Mouse (Mus musculus) Patski (cell line): ENCODE results near the gene Capns2. TPM values are rescaled to one million over a fixed set of nuclear protein-coding genes. Genes with fewer than 3 reads are reported as not detected.

Source experiments
- ATAC-seq: fragments of 100-300 bp; one replicate; pipeline ENCODE4 v1.8.0; 2021
- CTCF ChIA-PET: fragments of 350-600 bp; sonication (Branson Sonifier 250); formaldehyde crosslinking; loops from one replicate; lab custom pipeline; 2022; ENCODE audit warnings: inconsistent platforms; lab: Charles Lee
- POLR2A ChIA-PET: fragments of 350-600 bp; sonication (Branson Sonifier 250); formaldehyde crosslinking; loops from one replicate; lab custom pipeline; 2022; ENCODE audit warnings: antibody characterized with exemption, inconsistent platforms; lab: Charles Lee
- DNase-seq: peaks from one replicate; pipeline ENCODE4 v3.0.0-alpha.2; 2011; ENCODE audit warnings: low read depth, low spot score
- H3K27me3 ChIP-seq: fragments of 371-371 bp; one replicate; pipeline ENCODE4 v1.5.1; 2021
- CTCF ChIP-seq: fragments of 100-300 bp; IDR thresholded peaks from one replicate; pipeline ENCODE4 v1.5.1; 2021
- in situ Hi-C: fragments of 300-500 bp; cut with MboI; formaldehyde crosslinking; loops from 3 replicates; pipeline ENCODE4 v1.11.1; 2018; ENCODE audit warnings: low pct_unique_long_range_greater_than_20kb, mixed read lengths
- polyA plus RNA-seq: library from polyadenylated mRNA; unstranded; gene quantifications from one replicate; pipeline ENCODE4 v1.2.3, GENCODE M21; 2021

Gene Capns2
- polyA plus RNA-seq, 1 experiment from 2014 or later, result 0.08 TPM

DNA sequence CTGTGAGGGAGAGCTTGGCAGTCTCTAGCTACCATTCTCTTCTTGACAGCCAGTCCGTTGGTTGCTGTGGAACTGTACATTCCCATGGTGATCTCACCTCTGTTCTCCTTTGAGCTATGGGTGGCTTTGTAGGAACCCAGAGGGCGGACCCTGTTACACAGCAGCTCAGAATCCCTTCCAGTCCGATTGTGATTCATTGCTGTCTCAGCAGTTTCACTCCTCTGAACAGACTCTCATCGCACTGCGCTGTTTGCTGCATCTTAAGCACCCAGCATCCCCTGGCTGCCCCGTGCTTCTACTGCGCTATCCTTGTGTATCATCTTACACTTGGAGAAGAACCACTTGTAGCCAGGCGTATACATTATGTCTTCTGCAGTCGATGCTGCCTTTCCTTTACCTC, 1.6 kb upstream of the Capns2 start:
- DNase-seq, result no peak
- ATAC-seq, result no peak
- no peak for TF ChIP-seq CTCF
- POLR2A ChIA-PET, result no interaction called here
- H3K27me3 ChIP-seq, result no peaks in the 10 kb centered on the region
- in situ Hi-C loops, result loop anchor here (5.0 kb wide), 1 partner anchor 93 kb away; no protein-coding TSS in a partner anchor
- CTCF ChIA-PET, result interaction anchor here (0.9 to 1.4 kb wide), 3 partner anchors 8 to 82 kb away, joined by 4 to 5 read pairs (median 5); no protein-coding TSS in a partner anchor

DNA sequence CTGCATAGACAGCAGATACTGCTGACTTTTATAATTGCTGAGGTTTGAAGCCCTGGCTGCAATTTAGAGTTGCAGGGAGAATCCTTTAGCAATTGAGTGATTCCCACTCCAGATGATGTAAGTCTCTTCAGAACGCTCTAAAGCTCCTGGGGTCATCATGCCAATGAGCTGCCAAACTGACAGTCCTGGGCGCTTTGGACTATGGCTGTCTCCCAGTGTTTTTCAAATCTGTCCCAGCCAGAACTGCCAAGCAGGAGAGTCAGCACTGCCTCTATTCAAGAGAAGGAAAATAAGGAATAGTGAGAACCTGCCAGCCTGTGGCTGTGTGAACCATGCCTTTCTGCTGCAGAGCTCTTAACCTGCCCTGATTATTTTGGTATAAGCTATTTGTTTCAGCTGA, 1.8 kb downstream of the Capns2 start:
- no peak for ATAC-seq

DNA sequence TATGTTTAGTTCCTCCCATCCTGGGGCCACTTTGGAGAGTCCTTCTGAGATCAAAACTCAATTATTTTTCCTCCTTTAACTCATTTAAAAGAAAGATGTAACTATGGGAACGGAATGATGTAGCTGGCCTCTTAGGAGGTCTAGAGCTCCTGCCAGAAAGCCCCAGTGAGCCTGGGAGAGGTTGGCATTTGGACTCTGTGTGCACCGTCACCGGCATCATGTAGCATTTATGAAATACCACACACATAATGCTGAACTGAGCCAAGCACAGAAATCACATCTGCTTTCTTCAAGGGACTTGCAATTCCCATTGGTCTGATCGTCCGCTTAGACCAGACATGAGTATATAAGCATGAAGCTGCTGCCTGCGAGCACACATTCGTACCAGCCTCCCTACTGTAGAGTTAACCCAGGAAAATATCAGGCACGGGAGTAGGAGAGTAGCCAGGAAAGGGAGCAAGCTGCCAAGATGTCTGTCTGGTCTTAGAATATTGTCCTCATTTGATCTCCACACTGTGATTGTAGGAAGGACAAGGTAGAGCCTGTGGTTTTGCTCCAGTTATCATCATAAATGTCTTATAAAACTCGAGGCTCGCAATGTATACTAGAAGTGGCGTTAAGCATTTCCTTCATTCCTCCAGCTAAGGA, 2.4 kb downstream of the Capns2 start:
- no peak for ATAC-seq
- no peak for TF ChIP-seq CTCF
- CTCF ChIA-PET, result no interaction called here
- DNase-seq, result no peak
- in situ Hi-C loops, result no loop called here
- POLR2A ChIA-PET, result no interaction called here
- no peaks in the 10 kb centered on the region for H3K27me3 ChIP-seq

More for the DNA sequence above, 1.8 kb downstream of the Capns2 start:
- no peak for DNase-seq
- in situ Hi-C loops, result no loop called here
- no peak for TF ChIP-seq CTCF
- CTCF ChIA-PET, result no interaction called here
- no peaks in the 10 kb centered on the region for H3K27me3 ChIP-seq
- POLR2A ChIA-PET, result no interaction called here

DNA sequence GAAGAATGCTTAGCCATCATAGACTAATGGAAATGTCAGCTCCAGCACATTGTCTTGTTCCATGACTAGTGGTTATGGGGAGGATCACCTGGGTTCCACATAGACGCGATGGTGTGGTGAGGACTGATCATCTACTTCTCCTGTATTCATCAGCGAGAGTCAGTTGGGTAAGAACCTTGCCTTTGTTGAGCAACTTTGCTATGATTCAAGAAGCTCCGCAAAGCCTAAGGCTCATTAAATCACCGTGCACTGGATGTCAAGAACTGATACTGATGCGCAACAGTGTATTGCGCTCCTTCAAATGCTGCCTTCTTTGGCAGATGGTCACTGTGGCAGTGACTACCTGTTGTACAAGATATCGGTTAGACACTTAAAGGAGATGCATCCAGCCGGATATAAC, 5.3 kb downstream of the Capns2 start:
- DNase-seq, result no peak
- ChIA-PET POLR2A (interaction anchor here (0.6 to 1.5 kb wide), 2 partner anchors 11 to 18 kb away, joined by 3 read pairs; no protein-coding TSS in a partner anchor), CTCF (interaction anchor here (1.6 kb wide), 1 partner anchor 10 kb away, joined by 4 read pairs; no protein-coding TSS in a partner anchor)
- ATAC-seq, result no peak
- no peak for TF ChIP-seq CTCF
- H3K27me3 ChIP-seq, result no peaks in the 10 kb centered on the region
- in situ Hi-C loops, result no loop called here

DNA sequence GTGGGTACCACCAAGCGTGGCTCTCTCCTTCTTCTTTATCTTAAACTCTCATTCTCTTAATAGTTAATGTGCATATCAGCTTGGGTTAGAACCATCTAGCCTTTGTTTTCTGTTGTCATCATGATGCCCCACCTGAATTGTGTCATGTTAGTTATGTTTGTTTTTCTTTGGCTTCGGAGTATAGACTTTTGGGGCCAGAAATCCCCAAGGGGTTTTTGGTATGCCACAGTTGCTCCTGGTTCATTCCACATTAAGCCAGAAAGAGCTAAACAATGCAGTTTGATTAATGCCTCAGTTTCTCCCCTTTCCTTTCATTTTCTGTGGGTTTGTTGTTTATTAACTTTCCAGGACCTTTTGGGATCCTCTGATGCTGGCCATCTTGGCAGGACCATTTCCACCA, 7.2 kb downstream of the Capns2 start:
- in situ Hi-C loops, result no loop called here
- no peak for TF ChIP-seq CTCF
- no peaks in the 10 kb centered on the region for H3K27me3 ChIP-seq
- ChIA-PET CTCF (interaction anchor here (1.1 to 1.6 kb wide), 3 partner anchors 9 to 12 kb away, joined by 3 to 4 read pairs (median 4); no protein-coding TSS in a partner anchor), POLR2A (no interaction called here)
- DNase-seq (peak; percentile 54), ATAC-seq (peak; percentile 69)

DNA sequence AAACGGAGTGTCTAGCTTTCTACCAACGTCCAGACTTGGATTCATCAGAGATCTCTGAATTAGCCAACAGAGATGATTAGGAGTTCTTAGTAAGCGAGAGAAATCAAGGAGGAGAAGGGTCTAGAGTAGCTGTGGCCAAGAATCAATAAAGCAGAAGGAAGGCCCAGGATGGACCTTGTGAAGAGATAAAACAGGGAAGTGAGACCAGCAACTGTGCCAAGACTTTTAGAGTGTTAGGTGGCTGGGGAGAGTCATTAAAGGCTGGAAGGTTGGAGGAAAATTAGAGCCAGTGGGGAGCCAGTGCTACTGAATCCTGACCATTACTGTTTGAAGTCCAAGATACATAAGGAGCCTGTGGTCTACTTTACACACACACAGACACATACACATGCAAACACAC, 10.3 kb downstream of the Capns2 start:
- CTCF ChIA-PET, result no interaction called here
- ATAC-seq, result no peak
- POLR2A ChIA-PET, result no interaction called here

DNA sequence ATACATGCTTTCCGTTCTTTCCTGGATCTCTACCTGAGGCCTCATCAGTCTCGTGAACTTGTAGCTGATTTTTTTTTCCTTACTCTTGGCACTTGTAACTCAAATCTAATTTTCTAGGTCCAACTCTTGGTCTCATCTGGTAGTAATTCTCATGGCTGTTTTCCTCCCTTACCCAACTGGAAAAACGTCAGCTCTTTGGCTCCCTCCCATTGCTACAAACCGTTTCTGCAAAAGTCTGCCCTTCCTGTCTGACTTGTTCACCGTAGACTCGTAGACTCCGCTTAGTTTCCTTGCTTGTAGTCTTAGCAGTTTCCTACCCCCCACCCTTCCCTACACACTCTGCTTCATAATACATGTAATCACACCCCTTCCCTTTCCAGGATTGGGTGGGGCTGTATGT, 12.2 kb downstream of the Capns2 start:
- ChIA-PET CTCF (no interaction called here), POLR2A (no interaction called here)
- no peak for ATAC-seq
- no peaks in the 10 kb centered on the region for H3K27me3 ChIP-seq
- no peak for DNase-seq
- in situ Hi-C loops, result no loop called here
- no peak for TF ChIP-seq CTCF

More for the DNA sequence above, 10.3 kb downstream of the Capns2 start:
- TF ChIP-seq CTCF, result no peak
- no peaks in the 10 kb centered on the region for H3K27me3 ChIP-seq
- in situ Hi-C loops, result no loop called here
- no peak for DNase-seq

DNA sequence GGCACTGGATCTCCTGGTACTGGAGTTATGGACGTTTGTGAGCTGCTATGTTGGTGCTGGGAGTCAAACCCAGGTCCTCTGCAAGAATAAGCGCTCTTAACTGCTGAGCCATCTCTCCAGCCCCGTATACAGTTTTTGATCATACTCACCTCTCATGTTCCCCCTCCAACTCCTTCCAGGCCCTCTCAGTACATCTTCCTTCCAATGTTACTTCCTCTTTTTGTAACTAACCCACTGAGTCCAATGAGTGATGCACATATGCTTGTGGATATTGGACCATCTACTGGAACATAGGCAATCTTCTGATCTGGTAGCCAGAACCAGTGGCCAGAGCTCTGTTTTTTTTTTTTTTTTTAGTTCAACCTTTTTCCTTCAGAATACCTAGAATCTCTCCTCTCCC, 14.9 kb downstream of the Capns2 start:
- CTCF ChIA-PET, result interaction anchor here (0.8 to 1.1 kb wide), 2 partner anchors 39 to 63 kb away, joined by 3 read pairs; no protein-coding TSS in a partner anchor
- POLR2A ChIA-PET, result no interaction called here
- in situ Hi-C loops, result no loop called here
- ATAC-seq (no peak), DNase-seq (no peak)
- TF ChIP-seq CTCF, result no peak
- H3K27me3 ChIP-seq, result no peaks in the 10 kb centered on the region

DNA sequence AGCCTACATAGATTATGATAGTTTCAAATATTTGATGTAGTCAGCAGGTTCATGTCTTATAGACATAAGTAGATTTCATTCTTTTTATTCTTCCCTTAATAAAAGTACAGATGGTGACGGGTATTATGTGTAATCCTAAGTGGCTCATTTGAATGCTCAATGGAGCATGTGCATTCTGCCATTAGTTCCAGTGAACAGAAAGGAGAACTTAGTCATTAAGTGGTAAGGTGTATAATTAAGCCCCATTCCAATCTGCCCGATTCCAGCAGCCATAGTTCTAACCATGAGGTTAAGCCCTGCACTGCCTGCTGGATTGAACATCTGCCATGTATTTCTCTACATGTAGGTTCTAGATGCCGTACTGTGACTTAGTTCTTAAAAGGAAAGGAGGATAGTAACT, 20.6 kb downstream of the Capns2 start:
- no peaks in the 10 kb centered on the region for H3K27me3 ChIP-seq
- TF ChIP-seq CTCF, result no peak
- in situ Hi-C loops, result no loop called here
- POLR2A ChIA-PET, result no interaction called here
- ATAC-seq (no peak), DNase-seq (no peak)
- CTCF ChIA-PET, result interaction anchor here (0.9 to 1.6 kb wide), 2 partner anchors 34 to 104 kb away, joined by 3 to 5 read pairs; no protein-coding TSS in a partner anchor

DNA sequence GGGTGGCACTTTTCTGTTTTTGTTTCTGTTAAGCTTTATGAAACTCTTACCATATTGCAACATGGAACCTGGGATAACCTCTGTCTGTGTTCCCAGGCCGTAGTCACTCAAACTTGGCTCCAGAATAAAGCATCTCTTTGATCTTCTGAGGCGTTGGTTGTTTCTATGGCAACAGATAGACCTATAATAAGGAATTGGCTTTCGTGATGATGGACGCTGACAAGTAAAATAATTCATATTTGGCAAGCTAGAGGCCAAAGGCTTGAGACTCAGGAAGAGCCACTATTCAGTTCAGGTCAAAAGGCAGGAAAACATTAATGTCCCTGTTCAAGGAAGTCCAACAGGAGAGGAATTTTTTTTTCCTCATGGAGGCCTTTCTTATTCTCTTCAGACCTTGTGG, 27.8 kb downstream of the Capns2 start:
- TF ChIP-seq CTCF, result no peak
- ChIA-PET CTCF (interaction anchor here (1.1 kb wide), 2 partner anchors 11 to 64 kb away, joined by 3 to 4 read pairs; no protein-coding TSS in a partner anchor), POLR2A (no interaction called here)
- ATAC-seq (no peak), DNase-seq (no peak)
- no peaks in the 10 kb centered on the region for H3K27me3 ChIP-seq
- in situ Hi-C loops, result no loop called here

DNA sequence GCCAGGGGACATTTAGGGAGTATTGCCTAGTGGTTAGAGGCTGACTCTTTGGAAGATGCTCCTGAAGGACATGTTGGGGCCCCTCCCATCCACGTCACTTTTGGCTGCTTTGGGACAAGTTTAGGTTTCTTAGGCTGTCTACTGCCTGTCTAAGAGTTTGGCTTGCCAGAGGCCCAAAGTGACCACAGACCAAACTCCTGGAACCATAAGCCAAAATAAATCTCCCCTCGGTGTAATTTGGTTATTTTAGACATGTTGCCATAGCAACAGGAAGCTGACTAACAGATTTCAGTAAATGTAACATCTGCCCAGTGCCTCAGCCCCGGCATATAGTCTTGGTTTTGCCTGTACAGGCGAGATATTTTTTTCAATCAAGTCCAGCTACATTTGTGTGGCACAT, 36.8 kb downstream of the Capns2 start:
- in situ Hi-C loops, result no loop called here
- POLR2A ChIA-PET, result interaction anchor here (0.7 kb wide), 1 partner anchor 187 kb away, joined by 4 read pairs; no protein-coding TSS in a partner anchor
- no peaks in the 10 kb centered on the region for H3K27me3 ChIP-seq
- DNase-seq (no peak), ATAC-seq (no peak)
- TF ChIP-seq CTCF, result no peak
- CTCF ChIA-PET, result interaction anchor here (1.1 kb wide), 1 partner anchor 18 kb away, joined by 3 read pairs; no protein-coding TSS in a partner anchor
